Mouse (Mus musculus): ENCODE measurements around the gene Fcgr1. TPM values are rescaled to one million over a fixed set of nuclear protein-coding genes. Genes with fewer than 3 reads are reported as not detected.
A peak's percentile ranks its signal among the peaks of the same experiment; 100 is the strongest.
"Not testable (repeated sequence)": the region's sequence is repeated elsewhere in the genome, so short reads cannot be mapped to it uniquely, and the experiment has no call there.

Fcgr1 gene
- polyA plus RNA-seq, 1 experiment, result 0.05 TPM

DNA sequence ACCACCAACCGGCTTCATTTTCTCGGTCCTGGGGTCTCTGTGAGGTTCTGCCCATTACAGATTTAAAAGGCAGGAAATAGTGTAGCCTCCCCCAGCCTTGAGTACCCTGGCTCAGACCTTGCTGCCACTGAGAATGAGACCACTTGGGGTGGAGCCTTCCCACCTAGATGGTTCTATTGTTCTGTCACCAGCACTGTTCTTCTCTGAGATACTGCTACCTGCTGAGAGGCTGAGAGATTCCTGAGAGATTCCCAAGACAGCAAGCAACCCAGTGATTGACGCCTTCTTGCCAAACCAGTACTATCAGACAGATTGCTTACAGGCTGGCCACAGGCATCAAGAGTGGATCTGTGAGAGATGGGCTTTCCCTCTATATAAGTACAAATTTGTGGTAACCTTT is 4.6 kb downstream of the Fcgr1 start:
- Histone ChIP-seq H3K36me3 (ENCODE audit: control insufficient read depth, insufficient read depth) (no peaks in the 10 kb centered on the region), H3K4me2 (ENCODE audit: low read depth) (no peak overlapping the region)

DNA sequence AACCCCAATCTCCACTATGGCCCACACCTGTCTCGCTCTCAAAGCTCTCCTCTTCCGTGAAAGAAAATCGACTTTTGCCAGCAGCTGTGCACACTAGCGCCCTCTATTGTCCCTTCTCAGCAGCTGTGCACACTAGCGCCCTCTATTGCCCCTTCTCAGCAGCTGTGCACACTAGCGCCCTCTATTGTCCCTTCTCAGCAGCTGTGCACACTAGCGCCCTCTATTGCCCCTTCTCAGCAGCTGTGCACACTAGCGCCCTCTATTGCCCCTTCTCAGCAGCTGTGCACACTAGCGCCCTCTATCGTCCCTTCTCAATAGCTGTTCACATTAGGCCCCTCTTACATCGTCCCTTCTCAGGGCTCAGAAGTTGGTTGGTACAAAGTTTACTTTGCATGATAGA is 6.4 kb downstream of the Fcgr1 start:
- not testable (repeated sequence) for H3K4me3 ChIP-seq; H3ac ChIP-seq (ENCODE audit: control insufficient read depth, insufficient read length)
- peak in 1 of 3 experiments; percentile 48 for TF ChIP-seq MYOG (IDR thresholded peaks at IDR 0.05; ENCODE audit: control insufficient read depth in 1 of 3, insufficient read depth in 1 of 3, insufficient read length in 2 of 3, low read depth in 2 of 3)

More for the DNA sequence above, 4.6 kb downstream of the Fcgr1 start:
- no peaks in the 10 kb centered on the region for H3K79me2 ChIP-seq (ENCODE audit: control insufficient read depth, insufficient read depth)
- H3K27me3 ChIP-seq (ENCODE audit: control insufficient read depth, insufficient read depth, insufficient read length), result no peaks in the 10 kb centered on the region
- TF ChIP-seq REST (IDR thresholded peaks at IDR 0.05; ENCODE audit: insufficient read depth, insufficient read length), result no peak
- no peak for TF ChIP-seq TCF12 (IDR thresholded peaks at IDR 0.05; ENCODE audit: insufficient read depth, poor library complexity, severe bottlenecking)
- TF ChIP-seq POLR2A (IDR thresholded peaks at IDR 0.05; ENCODE audit: insufficient read length, low read depth), result no peak
- TF ChIP-seq MYOD1 (IDR thresholded peaks at IDR 0.05; ENCODE audit: control insufficient read depth in 1 of 3, insufficient read length in 2 of 3, low read depth in 2 of 3), result no peak
- no peak for TF ChIP-seq MAX (IDR thresholded peaks at IDR 0.05; ENCODE audit: low read depth)
- TF ChIP-seq POLR2AphosphoS2 (IDR thresholded peaks at IDR 0.05; ENCODE audit: insufficient read length, low read depth), result no peak
- no peak for TF ChIP-seq TCF3 (IDR thresholded peaks at IDR 0.05; ENCODE audit: insufficient read length, low read depth)
- TF ChIP-seq USF1 (IDR thresholded peaks at IDR 0.05; ENCODE audit: low read depth), result no peak
- H3K4me3 ChIP-seq, result no peak overlapping the region
- no peak overlapping the region for H3ac ChIP-seq (ENCODE audit: control insufficient read depth, insufficient read length)

DNA sequence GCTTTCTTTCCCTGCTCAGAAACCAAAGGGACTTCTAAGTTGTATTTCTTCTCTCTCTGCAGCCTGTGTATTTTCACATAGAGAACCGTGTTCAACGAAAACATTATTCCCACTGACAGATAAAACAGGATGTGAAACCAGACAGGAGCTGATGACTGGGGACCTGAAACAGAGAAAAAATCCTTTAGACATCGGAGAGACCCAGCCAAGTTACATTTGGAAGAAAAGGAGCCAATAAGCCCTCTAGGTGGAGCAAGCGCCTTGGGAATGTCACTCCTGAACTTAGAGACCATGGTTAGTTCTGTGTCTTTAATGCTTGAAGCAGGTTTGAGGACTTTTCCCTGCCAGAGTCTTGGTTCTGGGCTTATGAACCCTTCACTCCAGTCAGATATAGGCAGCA is 9.3 kb downstream of the Fcgr1 start:
- Histone ChIP-seq H3K27me3 (ENCODE audit: control insufficient read depth, insufficient read depth, insufficient read length) (peaks cover 10% of the 10 kb centered on the region), H3K36me3 (ENCODE audit: control insufficient read depth, insufficient read depth) (no peaks in the 10 kb centered on the region), H3K4me3 (no peak overlapping the region), H3K79me2 (ENCODE audit: control insufficient read depth, insufficient read depth) (no peaks in the 10 kb centered on the region), H3K4me2 (ENCODE audit: low read depth) (no peak overlapping the region), H3ac (ENCODE audit: control insufficient read depth, insufficient read length) (no peak overlapping the region)
- TF ChIP-seq CEBPB (IDR thresholded peaks at IDR 0.05; ENCODE audit: insufficient read depth, poor library complexity, severe bottlenecking) (no peak), E2F4 (IDR thresholded peaks at IDR 0.05; ENCODE audit: insufficient read depth) (no peak), SRF (IDR thresholded peaks at IDR 0.05; ENCODE audit: control insufficient read depth, insufficient read length, low read depth) (no peak), MAX (IDR thresholded peaks at IDR 0.05; ENCODE audit: low read depth) (no peak), USF1 (IDR thresholded peaks at IDR 0.05; ENCODE audit: low read depth) (no peak), REST (IDR thresholded peaks at IDR 0.05; ENCODE audit: insufficient read depth, insufficient read length) (no peak), MYOD1 (IDR thresholded peaks at IDR 0.05; ENCODE audit: control insufficient read depth in 1 of 3, insufficient read length in 2 of 3, low read depth in 2 of 3) (no peak), TCF12 (IDR thresholded peaks at IDR 0.05; ENCODE audit: insufficient read depth, poor library complexity, severe bottlenecking) (no peak), TCF3 (IDR thresholded peaks at IDR 0.05; ENCODE audit: insufficient read length, low read depth) (no peak), POLR2AphosphoS2 (IDR thresholded peaks at IDR 0.05; ENCODE audit: insufficient read length, low read depth) (no peak), MYOG (IDR thresholded peaks at IDR 0.05; ENCODE audit: control insufficient read depth in 1 of 3, insufficient read depth in 1 of 3, insufficient read length in 2 of 3, low read depth in 2 of 3) (no peak), POLR2A (IDR thresholded peaks at IDR 0.05; ENCODE audit: insufficient read length, low read depth) (no peak)

More for the DNA sequence above, 6.4 kb downstream of the Fcgr1 start:
- not testable (repeated sequence) for H3K79me2 ChIP-seq (ENCODE audit: control insufficient read depth, insufficient read depth); H3K4me2 ChIP-seq (ENCODE audit: low read depth); H3K36me3 ChIP-seq (ENCODE audit: control insufficient read depth, insufficient read depth)
- peaks cover 10% of the 10 kb centered on the region for H3K27me3 ChIP-seq (ENCODE audit: control insufficient read depth, insufficient read depth, insufficient read length)

DNA sequence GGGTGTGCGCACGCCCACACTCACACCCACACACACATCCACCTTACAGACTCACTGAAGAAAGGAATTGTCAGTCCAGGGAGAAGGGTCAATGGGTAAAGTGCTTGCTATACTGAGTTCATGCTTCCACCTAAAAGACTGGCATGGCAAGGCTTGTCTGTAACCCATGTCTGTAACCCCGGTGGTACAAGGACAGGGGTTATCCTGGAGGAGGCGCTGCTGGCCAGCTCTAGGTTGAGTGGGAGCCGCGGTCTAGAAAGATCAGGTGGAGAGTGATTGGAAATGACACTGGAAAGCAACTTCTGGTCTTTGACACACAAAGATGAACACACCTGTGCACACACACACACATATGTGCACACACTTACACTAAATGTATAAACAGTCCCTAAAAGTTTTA is 13.1 kb downstream of the Fcgr1 start:
- H3K27me3 ChIP-seq (ENCODE audit: control insufficient read depth, insufficient read depth, insufficient read length), result peaks cover 10% of the 10 kb centered on the region
- no peaks in the 10 kb centered on the region for H3K36me3 ChIP-seq (ENCODE audit: control insufficient read depth, insufficient read depth)
- no peak overlapping the region for H3ac ChIP-seq (ENCODE audit: control insufficient read depth, insufficient read length)
- TF ChIP-seq POLR2AphosphoS2 (IDR thresholded peaks at IDR 0.05; ENCODE audit: insufficient read length, low read depth), result peak; percentile 60
- no peak for TF ChIP-seq POLR2A (IDR thresholded peaks at IDR 0.05; ENCODE audit: insufficient read length, low read depth)
- H3K4me2 ChIP-seq (ENCODE audit: low read depth), result no peak overlapping the region
- H3K79me2 ChIP-seq (ENCODE audit: control insufficient read depth, insufficient read depth), result no peaks in the 10 kb centered on the region
- no peak overlapping the region for H3K4me3 ChIP-seq

DNA sequence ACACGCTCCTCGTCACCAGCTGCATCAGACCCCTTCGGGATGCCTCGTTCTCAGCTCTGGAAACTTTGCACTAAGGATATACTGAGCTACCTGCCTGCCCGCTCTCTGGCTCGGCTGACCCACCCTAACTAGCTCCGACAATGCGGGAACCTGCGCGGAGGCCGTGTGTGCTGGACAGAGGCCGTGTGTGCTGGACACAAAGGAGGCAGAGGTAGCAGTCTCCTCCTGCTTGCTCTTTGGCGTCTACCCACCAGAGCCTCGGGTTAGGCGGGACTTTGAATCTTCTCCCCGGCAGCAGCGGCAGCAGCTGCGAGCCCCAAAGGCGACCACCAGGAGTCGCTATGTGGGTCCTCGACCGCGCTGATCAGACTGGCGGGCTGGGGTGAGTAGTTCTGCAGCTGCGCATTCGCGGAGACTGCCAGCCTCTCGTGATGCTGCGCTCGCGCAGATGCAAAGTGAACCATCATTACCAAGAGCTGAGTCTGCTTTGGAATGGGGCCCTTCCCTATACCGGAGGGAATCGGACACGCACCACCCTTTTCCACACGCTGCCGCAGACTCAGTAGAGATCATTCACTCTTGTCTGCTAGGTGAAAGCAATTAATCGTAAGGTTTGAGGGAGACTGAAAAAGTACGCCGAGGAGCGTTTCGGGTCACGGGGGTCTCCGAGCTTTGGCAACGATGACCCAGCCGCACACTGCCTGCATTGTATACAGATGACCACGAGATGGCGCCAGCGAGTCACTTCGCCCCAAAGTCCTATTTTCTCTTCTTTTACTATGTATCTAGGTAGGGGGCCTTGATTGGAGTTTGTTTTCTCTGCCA is 15.8 kb downstream of the Fcgr1 start:
- Histone ChIP-seq H3K79me2 (ENCODE audit: control insufficient read depth, insufficient read depth) (no peaks in the 10 kb centered on the region), H3ac (ENCODE audit: control insufficient read depth, insufficient read length) (no peak overlapping the region), H3K36me3 (ENCODE audit: control insufficient read depth, insufficient read depth) (no peaks in the 10 kb centered on the region), H3K4me2 (ENCODE audit: low read depth) (peak overlapping the region; percentile 79), H3K27me3 (ENCODE audit: control insufficient read depth, insufficient read depth, insufficient read length) (no peaks in the 10 kb centered on the region), H3K4me3 (peak overlapping the region; percentile 18)
- peak; percentile 22 for TF ChIP-seq POLR2A (IDR thresholded peaks at IDR 0.05; ENCODE audit: insufficient read length, low read depth)
- TF ChIP-seq REST (IDR thresholded peaks at IDR 0.05; ENCODE audit: insufficient read depth, insufficient read length), result peak; percentile 7
- TF ChIP-seq MYOD1 (IDR thresholded peaks at IDR 0.05; ENCODE audit: control insufficient read depth in 1 of 3, insufficient read length in 2 of 3, low read depth in 2 of 3), result peak in 2 of 3 experiments; percentile 20 to 60
- TF ChIP-seq POLR2AphosphoS2 (IDR thresholded peaks at IDR 0.05; ENCODE audit: insufficient read length, low read depth), result peak; percentile 68
- no peak for TF ChIP-seq MAX (IDR thresholded peaks at IDR 0.05; ENCODE audit: low read depth)
- TF ChIP-seq USF1 (IDR thresholded peaks at IDR 0.05; ENCODE audit: low read depth), result no peak
- TF ChIP-seq MYOG (IDR thresholded peaks at IDR 0.05; ENCODE audit: control insufficient read depth in 1 of 3, insufficient read depth in 1 of 3, insufficient read length in 2 of 3, low read depth in 2 of 3), result peak in 2 of 3 experiments; percentile 49 to 80
- TF ChIP-seq E2F4 (IDR thresholded peaks at IDR 0.05; ENCODE audit: insufficient read depth), result no peak
